25 mouse cellular contexts compared by ENCODE assay signal in genomic region chr3:37956543-37956942, GRCm38 (mm10).
"Had no signal": no experiment of that assay in that cellular context is flagged by ENCODE, and none has a peak within 500 bp of the region (broad histone marks: within the 10 kb centered on the region; RNA-seq: fewer than 3 reads in every experiment).

No protein-coding gene starts in this region.

- H3K9me3 ChIP-seq: heart, embryonic 13.5 days; heart, embryonic 15.5 days; hindbrain, embryonic 10.5 days; hindbrain, embryonic 12.5 days; intestine, embryonic 15.5 days; liver, embryonic 13.5 days had no signal

- DNase-seq: gastrocnemius, postnatal 14 days; gastrocnemius, postnatal 36 days; heart, adult 2 months; heart, postnatal 4 days; kidney, adult 18-20 months; kidney, adult 8-10 months; kidney, postnatal 10 days; kidney, postnatal 25 days; layer of hippocampus, adult 9-11 months; layer of hippocampus, postnatal 36 days; left cerebral cortex, postnatal 4 days; liver; liver, embryonic 13.5 days had no signal

- H3K4me3 ChIP-seq: heart, adult 2 months; heart, embryonic 13.5 days; heart, embryonic 15.5 days; hindbrain, embryonic 10.5 days; hindbrain, embryonic 12.5 days; intestine, embryonic 15.5 days; left cerebral cortex, adult 2 months; limb, embryonic 12.5 days; liver, embryonic 13.5 days; liver, embryonic 15.5 days had no signal

- ATAC-seq: hindbrain, embryonic 16.5 days; inflammation-experienced regulatory T-cells, adult 6 months; intestine, embryonic 15.5 days; intestine, postnatal 0 days had no signal

- H3K27me3 ChIP-seq: heart, embryonic 13.5 days; heart, embryonic 15.5 days; hindbrain, embryonic 12.5 days; intestine, embryonic 15.5 days; limb, embryonic 12.5 days; liver, embryonic 13.5 days; liver, embryonic 15.5 days had no signal

- H3K27ac ChIP-seq: heart, adult 2 months; heart, embryonic 13.5 days; heart, embryonic 15.5 days; hindbrain, embryonic 10.5 days; hindbrain, embryonic 12.5 days; hindbrain, embryonic 14.5 days; intestine, embryonic 15.5 days; left cerebral cortex, adult 2 months; limb, embryonic 12.5 days; liver, embryonic 13.5 days; liver, embryonic 15.5 days had no signal

- H3K9ac ChIP-seq: heart, embryonic 13.5 days; heart, embryonic 15.5 days; hindbrain, embryonic 12.5 days; hindbrain, embryonic 14.5 days; intestine, embryonic 15.5 days; limb, embryonic 12.5 days; liver, embryonic 13.5 days; liver, embryonic 15.5 days had no signal

- H3K36me3 ChIP-seq: heart, embryonic 13.5 days; heart, embryonic 15.5 days; hindbrain, embryonic 10.5 days; hindbrain, embryonic 12.5 days; intestine, embryonic 15.5 days; limb, embryonic 12.5 days; liver, embryonic 13.5 days; liver, embryonic 15.5 days had no signal

- H3K4me1 ChIP-seq: heart, embryonic 13.5 days; heart, embryonic 15.5 days; hindbrain, embryonic 12.5 days; intestine, embryonic 15.5 days; liver, embryonic 13.5 days; liver, embryonic 15.5 days had no signal
